Mouse (Mus musculus) bone marrow macrophage, adult 2 months (primary cell): ENCODE measurements around the gene Cdk14. TPM values are rescaled to one million over a fixed set of nuclear protein-coding genes. Genes with fewer than 3 reads are reported as not detected.
A peak's percentile ranks its signal among the peaks of the same experiment; 100 is the strongest.

ENCODE experiments used
- H3K27ac ChIP-seq: 2 replicates; pipeline ENCODE4 v1.5.1; 2012; ENCODE audit warnings: low read depth, low read length; ENCODE audit not compliant: insufficient read depth
- H3K4me1 ChIP-seq: 2 replicates; pipeline ENCODE4 v1.6.1; 2012; ENCODE audit warnings: low read length; ENCODE audit not compliant: control insufficient read depth, insufficient read depth
- H3K4me3 ChIP-seq: 2 replicates; pipeline ENCODE4 v1.5.1; 2012; ENCODE audit warnings: mild to moderate bottlenecking, low read length, moderate library complexity; ENCODE audit not compliant: insufficient read depth
- CTCF ChIP-seq: IDR thresholded peaks from 2 replicates; pipeline ENCODE4 v1.5.1; 2012; ENCODE audit warnings: low read depth, mild to moderate bottlenecking, low read length, moderate library complexity
- POLR2A ChIP-seq: IDR thresholded peaks from 2 replicates; pipeline ENCODE4 v1.6.1; 2012; ENCODE audit warnings: mild to moderate bottlenecking, low read depth, low read length, borderline replicate concordance
- polyA plus RNA-seq: library from polyadenylated mRNA; stranded (reverse); fragments of >200 nt; gene quantifications from 2 replicates; pipeline ENCODE4 v1.2.4, GENCODE M21; 2012; ENCODE audit not compliant: missing spikeins, insufficient read depth, insufficient read length

Gene Cdk14
- polyA plus RNA-seq, 1 experiment: 43.6 TPM

DNA sequence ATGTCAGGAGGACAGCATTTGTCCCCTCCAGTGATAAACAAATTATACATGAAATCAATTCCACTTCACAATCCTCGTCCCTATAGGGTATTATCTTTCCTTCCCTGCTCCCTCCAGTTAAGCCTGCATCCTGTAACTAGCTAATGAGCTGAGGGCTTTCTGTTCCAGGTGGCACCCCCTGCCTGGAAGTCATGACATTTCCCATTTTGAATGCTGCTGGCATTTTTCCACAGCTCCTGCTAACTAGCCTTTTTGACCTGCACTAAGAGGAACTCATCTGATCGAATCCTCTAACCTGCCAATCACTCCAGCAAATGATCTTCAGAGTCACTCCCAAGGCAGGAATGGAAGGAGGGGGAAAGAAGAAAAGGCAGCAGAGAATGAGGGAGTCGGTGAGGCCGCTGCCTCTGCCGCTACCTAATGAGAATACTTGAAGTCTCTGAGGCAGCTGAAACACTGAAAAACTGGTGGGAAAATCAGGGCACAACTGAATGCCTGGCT lies 542.9 kb downstream of the Cdk14 start:
- Histone ChIP-seq H3K4me3 (peak overlapping the region; percentile 26; the same call in 1 of the 2 replicates), H3K4me1 (peaks cover 13% of the 10 kb centered on the region), H3K27ac (peak overlapping the region; percentile 37)
- TF ChIP-seq POLR2A (no peak), CTCF (no peak)

DNA sequence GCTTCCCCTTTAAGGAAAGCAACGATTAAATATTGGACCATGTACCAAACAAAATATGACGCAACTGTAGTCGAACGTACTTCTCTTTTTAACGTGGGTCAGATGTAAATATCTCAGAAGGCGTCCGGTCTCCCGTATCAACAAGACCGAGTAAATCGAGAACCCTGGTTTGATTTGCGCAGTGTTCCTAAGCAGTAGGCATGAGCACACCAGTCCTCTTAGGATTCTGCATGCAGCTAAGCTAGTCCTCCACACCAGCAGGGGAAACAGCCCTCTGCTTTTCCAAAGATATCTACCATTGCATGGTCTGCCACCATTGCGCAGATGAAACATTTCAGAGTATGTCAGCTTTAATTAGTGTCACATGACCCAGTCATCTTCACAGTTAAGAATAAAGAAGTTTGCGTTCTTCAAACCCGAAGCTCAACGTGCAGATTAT lies 543.4 kb downstream of the Cdk14 start:
- TF ChIP-seq POLR2A (no peak), CTCF (no peak)
- H3K27ac ChIP-seq: peak overlapping the region; percentile 37
- peaks cover 13% of the 10 kb centered on the region for H3K4me1 ChIP-seq
- peak overlapping the region; percentile 26 for H3K4me3 ChIP-seq

DNA sequence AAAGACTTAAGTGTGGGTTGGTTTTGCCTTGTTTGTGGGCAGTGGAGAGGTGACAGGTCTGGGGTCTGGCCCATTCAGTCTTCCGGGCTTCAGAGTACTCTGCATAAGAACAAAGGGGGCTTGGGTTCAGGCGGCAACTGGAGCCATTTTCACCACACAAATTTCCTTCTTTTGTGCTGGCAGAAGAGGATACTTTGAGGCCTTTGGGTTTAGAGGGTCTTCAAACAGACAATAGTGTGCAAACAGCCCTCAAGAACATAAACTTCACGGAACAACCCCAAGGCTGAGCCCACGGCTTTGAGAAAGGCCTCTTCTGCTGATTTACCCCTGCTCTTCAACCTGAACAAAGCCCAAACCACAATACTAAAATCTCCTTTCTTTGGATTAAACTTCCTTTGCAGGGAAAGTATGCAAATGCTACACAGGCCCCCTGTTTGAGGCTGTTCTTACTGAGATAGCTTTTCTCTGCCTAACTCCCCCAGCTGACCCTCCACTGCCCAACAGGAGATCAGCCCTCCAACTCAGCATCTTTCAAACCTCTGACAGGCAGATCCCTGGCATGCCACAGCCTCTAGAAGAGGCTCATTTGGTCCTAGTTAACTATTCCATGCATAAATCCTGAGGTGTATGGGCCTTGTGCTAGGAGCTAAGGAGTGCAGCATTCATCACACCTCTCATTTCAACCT lies 549.9 kb downstream of the Cdk14 start:
- no peak overlapping the region for H3K4me3 ChIP-seq
- H3K4me1 ChIP-seq: no peaks in the 10 kb centered on the region
- no peak overlapping the region for H3K27ac ChIP-seq
- TF ChIP-seq CTCF: no peak
- no peak for TF ChIP-seq POLR2A

DNA sequence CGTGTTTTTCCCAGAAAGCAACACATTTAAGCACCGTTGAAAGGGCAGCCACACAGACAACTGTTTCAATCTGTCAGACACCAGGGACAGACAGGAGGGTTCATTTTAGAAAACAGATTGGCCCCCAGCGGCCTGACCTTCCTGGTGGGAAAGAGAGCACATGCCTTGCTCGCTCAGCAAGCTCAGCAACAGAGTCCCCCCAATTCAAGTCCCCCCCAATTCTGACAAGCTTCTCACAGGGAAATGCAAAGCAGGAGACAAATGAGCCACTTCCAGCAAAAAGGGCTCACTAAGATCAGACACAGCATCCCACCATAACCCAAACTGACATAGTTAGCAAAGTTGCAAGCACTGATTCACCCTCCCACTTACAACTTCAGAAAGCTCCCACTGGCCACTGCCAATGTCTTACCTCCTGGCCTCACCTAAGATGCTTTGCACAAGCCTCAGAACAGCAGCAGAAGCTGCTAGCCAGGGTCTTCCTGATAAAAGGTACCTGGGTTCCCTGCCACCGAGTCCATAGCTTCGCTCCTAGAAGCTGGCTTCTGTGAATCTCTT lies 551.5 kb downstream of the Cdk14 start:
- Histone ChIP-seq H3K27ac (no peak overlapping the region), H3K4me1 (no peaks in the 10 kb centered on the region), H3K4me3 (no peak overlapping the region)
- TF ChIP-seq CTCF: no peak
- no peak for TF ChIP-seq POLR2A

DNA sequence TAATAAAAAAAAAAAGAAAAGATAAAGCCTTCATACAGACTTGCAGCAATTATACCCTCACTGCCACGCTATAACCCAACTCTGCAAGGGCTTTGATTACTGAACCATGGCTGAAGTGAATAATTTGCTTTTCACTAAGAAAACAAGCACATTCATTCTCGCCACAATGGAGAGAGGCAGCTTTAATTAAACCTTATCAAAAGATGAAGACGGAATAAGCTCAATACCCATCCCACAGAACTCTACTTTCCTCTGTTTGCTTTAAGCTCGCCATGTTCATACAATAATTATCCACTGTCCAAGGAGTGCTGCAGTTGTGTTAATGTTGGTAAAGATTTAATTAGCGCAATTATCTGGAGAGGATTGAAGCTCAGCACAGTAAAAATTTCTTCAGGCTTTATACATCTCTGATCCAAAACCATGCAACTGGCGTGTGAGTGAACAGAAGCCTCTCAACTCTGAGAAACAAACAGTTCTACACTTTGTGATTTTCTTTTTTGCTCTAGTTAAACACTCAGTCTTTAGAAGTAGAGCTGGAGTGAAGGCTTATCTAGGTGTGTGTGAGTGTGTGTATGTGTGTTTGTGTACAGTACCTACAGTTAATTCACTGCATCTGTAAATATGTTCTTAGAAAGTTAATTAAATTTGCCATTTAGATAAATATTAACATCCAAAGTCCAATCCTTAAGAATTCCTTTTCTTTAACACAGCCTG lies 552.1 kb downstream of the Cdk14 start:
- TF ChIP-seq CTCF (no peak), POLR2A (no peak)
- Histone ChIP-seq H3K27ac (no peak overlapping the region), H3K4me1 (no peaks in the 10 kb centered on the region), H3K4me3 (no peak overlapping the region)

DNA sequence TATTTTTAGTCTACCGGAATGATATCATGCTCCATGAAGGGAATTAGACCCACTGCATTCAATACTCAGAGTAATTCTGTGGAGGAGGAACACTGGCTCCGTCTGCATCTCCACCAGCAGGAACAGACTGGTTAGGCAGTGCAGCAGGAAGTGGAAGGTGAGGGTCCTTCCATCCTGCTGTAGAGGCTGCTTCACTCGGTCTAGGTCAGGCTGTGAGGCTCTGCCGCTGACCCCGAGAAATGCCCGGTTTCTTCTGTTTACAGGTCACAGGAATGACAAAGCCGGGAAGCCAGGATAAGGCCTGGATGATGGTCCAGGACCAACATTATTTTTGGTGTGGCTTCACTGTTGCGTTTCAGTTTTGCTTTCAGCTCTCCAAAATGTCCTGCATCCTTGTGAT lies 553.2 kb downstream of the Cdk14 start:
- no peaks in the 10 kb centered on the region for H3K4me1 ChIP-seq
- H3K4me3 ChIP-seq: no peak overlapping the region
- H3K27ac ChIP-seq: no peak overlapping the region
- TF ChIP-seq POLR2A: no peak

DNA sequence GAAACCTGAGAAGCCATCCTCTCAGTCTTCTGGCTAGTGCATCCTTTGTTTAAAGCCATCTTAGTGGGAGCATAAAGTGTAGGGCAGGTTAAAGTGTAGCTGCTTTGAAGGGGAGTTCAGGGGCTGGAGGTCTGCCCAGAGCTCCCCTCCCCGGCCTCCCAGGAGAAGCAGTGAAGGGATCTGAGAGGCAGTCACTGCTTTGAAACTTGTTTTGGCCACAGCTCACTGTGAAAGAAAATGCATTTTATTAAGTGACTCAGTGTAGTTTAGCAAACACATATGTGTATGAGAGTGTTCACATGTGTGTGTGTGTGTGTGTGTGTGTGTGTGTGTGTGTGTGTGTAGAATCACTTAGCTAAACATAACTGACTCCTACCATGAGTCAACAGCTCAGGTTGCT lies 554.0 kb downstream of the Cdk14 start:
- no peak for TF ChIP-seq CTCF
- no peak for TF ChIP-seq POLR2A
- no peak overlapping the region for H3K4me3 ChIP-seq
- H3K4me1 ChIP-seq: no peaks in the 10 kb centered on the region
- no peak overlapping the region for H3K27ac ChIP-seq

DNA sequence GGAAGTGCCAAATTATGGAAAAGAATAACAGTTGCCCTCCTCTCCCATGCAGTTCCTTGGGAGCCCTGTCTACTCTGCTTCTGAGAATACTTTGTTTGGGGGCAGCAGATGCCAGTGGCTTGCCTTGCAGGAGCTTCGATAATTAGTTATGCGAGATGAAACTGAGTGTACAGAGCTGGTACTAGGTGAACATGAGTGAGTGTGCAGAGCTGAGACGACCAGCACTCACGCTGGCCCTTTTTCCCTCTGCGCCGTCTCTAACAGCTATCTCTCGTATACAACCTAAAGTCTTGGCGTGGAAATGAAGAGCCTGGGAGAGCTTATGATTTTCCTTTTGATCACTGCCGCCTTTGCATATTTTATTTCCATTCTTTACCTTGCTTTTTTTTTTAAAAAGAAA lies 558.5 kb downstream of the Cdk14 start:
- H3K4me3 ChIP-seq: no peak overlapping the region
- no peaks in the 10 kb centered on the region for H3K4me1 ChIP-seq
- H3K27ac ChIP-seq: no peak overlapping the region
- TF ChIP-seq POLR2A (no peak), CTCF (no peak)

DNA sequence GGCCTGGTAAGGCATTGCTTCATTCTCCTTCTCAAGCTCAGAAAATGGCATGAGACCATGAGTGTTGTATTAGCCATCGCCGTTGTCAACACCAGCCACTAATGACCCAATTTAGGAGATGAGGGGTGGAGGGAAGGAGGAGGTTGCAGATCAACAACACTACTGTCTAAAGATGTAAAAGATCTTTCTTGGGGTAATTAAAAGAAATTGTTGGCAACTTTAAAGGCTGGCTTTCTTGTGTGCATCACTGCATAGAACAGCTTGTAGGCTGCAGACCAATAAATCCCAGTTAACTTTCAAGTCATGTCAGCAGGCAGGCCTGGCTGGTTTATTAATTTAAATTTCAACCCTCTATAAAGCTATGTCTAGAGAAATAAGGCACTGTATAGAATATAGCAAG lies 559.0 kb downstream of the Cdk14 start:
- Histone ChIP-seq H3K4me1 (no peaks in the 10 kb centered on the region), H3K4me3 (no peak overlapping the region), H3K27ac (no peak overlapping the region)
- TF ChIP-seq POLR2A (no peak), CTCF (no peak)
